Mouse (Mus musculus): ENCODE measurements around the gene Zkscan6. TPM values are rescaled to one million over a fixed set of nuclear protein-coding genes. Genes with fewer than 3 reads are reported as not detected.

Gene Zkscan6
- polyA plus RNA-seq, 1 experiment: 3.1 TPM

- Histone ChIP-seq H3K36me3 (ENCODE audit: control insufficient read depth, insufficient read depth, low read length) (no peaks in the 10 kb centered on the region), H3K27me3 (replicated peaks; ENCODE audit: control insufficient read depth, insufficient read depth, low read length) (no peaks in the 10 kb centered on the region), H3K4me1 (ENCODE audit: control insufficient read depth, insufficient read depth, low read length) (no peaks in the 10 kb centered on the region; the same call in 1 of the 2 replicates), H3K4me3 (ENCODE audit: insufficient read depth, low read depth, low read length) (peak overlapping the region; percentile 99), H3K27ac (ENCODE audit: insufficient read depth, low read depth, low read length) (peak overlapping the region; percentile 35; the same call in 1 of the 2 replicates)
- 2% methylated on average over 70 of the region's 71 CpGs for WGBS
- TF ChIP-seq CTCF (conservative IDR thresholded peaks at IDR 0.05; ENCODE audit: insufficient read depth, insufficient read length, low read depth, low read length) (no peak), POLR2A (IDR thresholded peaks at IDR 0.05; ENCODE audit: low read depth, low read length) (no peak)
- no peak for DNase-seq
Measured at GRCm38 (mm10) chr11:65787421-65788151, 19.4 kb upstream of the Zkscan6 start.

- H3K27me3 ChIP-seq (replicated peaks; ENCODE audit: control insufficient read depth, insufficient read depth, low read length): no peaks in the 10 kb centered on the region
- H3K4me3 ChIP-seq (ENCODE audit: insufficient read depth, low read depth, low read length): peak within 1 kb of the TSS; percentile 99
- peak within 1 kb of the TSS; percentile 46 for H3K27ac ChIP-seq (ENCODE audit: insufficient read depth, low read depth, low read length)
- DNase-seq: peak; percentile 95
- H3K4me1 ChIP-seq (ENCODE audit: control insufficient read depth, insufficient read depth, low read length): no peaks in the 10 kb centered on the region; the same call in 1 of the 2 replicates
- TF ChIP-seq CTCF (conservative IDR thresholded peaks at IDR 0.05; ENCODE audit: insufficient read depth, insufficient read length, low read depth, low read length) (no peak), POLR2A (IDR thresholded peaks at IDR 0.05; ENCODE audit: low read depth, low read length) (peak; percentile 76)
- no peaks in the 10 kb centered on the region for H3K36me3 ChIP-seq (ENCODE audit: control insufficient read depth, insufficient read depth, low read length)
- WGBS: under 1% methylated on average over 36 of the region's 36 CpGs
Measured at GRCm38 (mm10) chr11:65788154-65788553, 18.8 kb upstream of the Zkscan6 start, which contains the start of gene Map2k4. Gene Map2k4, minus strand, starts transcription at chr11:65788297.

GRCm38 (mm10) chr11:65794428-65795219 is 12.4 kb upstream of the Zkscan6 start:
- Histone ChIP-seq H3K36me3 (ENCODE audit: control insufficient read depth, insufficient read depth, low read length) (no peaks in the 10 kb centered on the region), H3K27me3 (replicated peaks; ENCODE audit: control insufficient read depth, insufficient read depth, low read length) (no peaks in the 10 kb centered on the region), H3K4me1 (ENCODE audit: control insufficient read depth, insufficient read depth, low read length) (no peaks in the 10 kb centered on the region), H3K4me3 (ENCODE audit: insufficient read depth, low read depth, low read length) (no peak overlapping the region), H3K27ac (ENCODE audit: insufficient read depth, low read depth, low read length) (no peak overlapping the region)
- WGBS: 59% methylated on average over 10 of the region's 10 CpGs
- no peak for DNase-seq
- no peak for TF ChIP-seq POLR2A (IDR thresholded peaks at IDR 0.05; ENCODE audit: low read depth, low read length)
- TF ChIP-seq CTCF (conservative IDR thresholded peaks at IDR 0.05; ENCODE audit: insufficient read depth, insufficient read length, low read depth, low read length): no peak

GRCm38 (mm10) chr11:65795896-65796295 is 11.1 kb upstream of the Zkscan6 start:
- no peak overlapping the region for H3K27ac ChIP-seq (ENCODE audit: insufficient read depth, low read depth, low read length)
- H3K36me3 ChIP-seq (ENCODE audit: control insufficient read depth, insufficient read depth, low read length): no peaks in the 10 kb centered on the region
- 84% methylated on average over 1 of the region's 1 CpGs for WGBS
- TF ChIP-seq CTCF (conservative IDR thresholded peaks at IDR 0.05; ENCODE audit: insufficient read depth, insufficient read length, low read depth, low read length) (no peak), POLR2A (IDR thresholded peaks at IDR 0.05; ENCODE audit: low read depth, low read length) (no peak)
- DNase-seq: no peak
- no peaks in the 10 kb centered on the region for H3K4me1 ChIP-seq (ENCODE audit: control insufficient read depth, insufficient read depth, low read length)
- no peak overlapping the region for H3K4me3 ChIP-seq (ENCODE audit: insufficient read depth, low read depth, low read length)
- H3K27me3 ChIP-seq (replicated peaks; ENCODE audit: control insufficient read depth, insufficient read depth, low read length): no peaks in the 10 kb centered on the region

- whole genome bisulfite sequencing: 64% methylated on average over 3 of the region's 3 CpGs
- TF ChIP-seq POLR2A (IDR thresholded peaks at IDR 0.05; ENCODE audit: low read depth, low read length): no peak
- TF ChIP-seq CTCF (conservative IDR thresholded peaks at IDR 0.05; ENCODE audit: insufficient read depth, insufficient read length, low read depth, low read length): no peak
- H3K36me3 ChIP-seq (ENCODE audit: control insufficient read depth, insufficient read depth, low read length): no peaks in the 10 kb centered on the region
- no peaks in the 10 kb centered on the region for H3K4me1 ChIP-seq (ENCODE audit: control insufficient read depth, insufficient read depth, low read length)
- no peak overlapping the region for H3K4me3 ChIP-seq (ENCODE audit: insufficient read depth, low read depth, low read length)
- no peaks in the 10 kb centered on the region for H3K27me3 ChIP-seq (replicated peaks; ENCODE audit: control insufficient read depth, insufficient read depth, low read length)
- H3K27ac ChIP-seq (ENCODE audit: insufficient read depth, low read depth, low read length): no peak overlapping the region
- no peak for DNase-seq
Measured at GRCm38 (mm10) chr11:65801899-65802298, 5.1 kb upstream of the Zkscan6 start.

- Histone ChIP-seq H3K27ac (ENCODE audit: insufficient read depth, low read depth, low read length) (peak overlapping the region; percentile 29), H3K27me3 (replicated peaks; ENCODE audit: control insufficient read depth, insufficient read depth, low read length) (no peaks in the 10 kb centered on the region), H3K36me3 (ENCODE audit: control insufficient read depth, insufficient read depth, low read length) (no peaks in the 10 kb centered on the region), H3K4me1 (ENCODE audit: control insufficient read depth, insufficient read depth, low read length) (no peaks in the 10 kb centered on the region), H3K4me3 (ENCODE audit: insufficient read depth, low read depth, low read length) (peak overlapping the region; percentile 81)
- TF ChIP-seq CTCF (conservative IDR thresholded peaks at IDR 0.05; ENCODE audit: insufficient read depth, insufficient read length, low read depth, low read length) (no peak), POLR2A (IDR thresholded peaks at IDR 0.05; ENCODE audit: low read depth, low read length) (no peak)
- WGBS: 2% methylated on average over 20 of the region's 20 CpGs
- peak; percentile 59 for DNase-seq
Measured at GRCm38 (mm10) chr11:65806321-65806904, 562 bp upstream of the Zkscan6 start.

All from kidney, adult 2 months (tissue).